Mouse (Mus musculus): ENCODE results near the gene Sfpq.

- no peak for TF ChIP-seq POLR2AphosphoS2 (IDR thresholded peaks at IDR 0.05; ENCODE audit: insufficient read length, low read depth)
- TF ChIP-seq MAX (IDR thresholded peaks at IDR 0.05; ENCODE audit: low read depth), result no peak
- no peak for TF ChIP-seq POLR2A (IDR thresholded peaks at IDR 0.05; ENCODE audit: insufficient read length, low read depth)
- no peak for TF ChIP-seq USF1 (IDR thresholded peaks at IDR 0.05; ENCODE audit: low read depth)
- TF ChIP-seq MYOD1 (IDR thresholded peaks at IDR 0.05; ENCODE audit: control insufficient read depth in 1 of 3, insufficient read length in 2 of 3, low read depth in 2 of 3), result no peak
- TF ChIP-seq TCF12 (IDR thresholded peaks at IDR 0.05; ENCODE audit: insufficient read depth, poor library complexity, severe bottlenecking), result no peak
- no peak for TF ChIP-seq TCF3 (IDR thresholded peaks at IDR 0.05; ENCODE audit: insufficient read length, low read depth)
- TF ChIP-seq CEBPB (IDR thresholded peaks at IDR 0.05; ENCODE audit: insufficient read depth, poor library complexity, severe bottlenecking), result no peak
- no peak for TF ChIP-seq E2F4 (IDR thresholded peaks at IDR 0.05; ENCODE audit: insufficient read depth)
Observed at GRCm38 (mm10) chr4:127037158-127037557, 16.0 kb downstream of the Sfpq start.
